Mouse (Mus musculus) embryo, embryonic 10 days (tissue): Measurements from ENCODE around the gene Uchl3.

ENCODE experiments used
- DNase-seq: peaks from one replicate; pipeline ENCODE4 v3.0.0-alpha.2; 2015; ENCODE audit warnings: low spot score

Uchl3 gene

DNA sequence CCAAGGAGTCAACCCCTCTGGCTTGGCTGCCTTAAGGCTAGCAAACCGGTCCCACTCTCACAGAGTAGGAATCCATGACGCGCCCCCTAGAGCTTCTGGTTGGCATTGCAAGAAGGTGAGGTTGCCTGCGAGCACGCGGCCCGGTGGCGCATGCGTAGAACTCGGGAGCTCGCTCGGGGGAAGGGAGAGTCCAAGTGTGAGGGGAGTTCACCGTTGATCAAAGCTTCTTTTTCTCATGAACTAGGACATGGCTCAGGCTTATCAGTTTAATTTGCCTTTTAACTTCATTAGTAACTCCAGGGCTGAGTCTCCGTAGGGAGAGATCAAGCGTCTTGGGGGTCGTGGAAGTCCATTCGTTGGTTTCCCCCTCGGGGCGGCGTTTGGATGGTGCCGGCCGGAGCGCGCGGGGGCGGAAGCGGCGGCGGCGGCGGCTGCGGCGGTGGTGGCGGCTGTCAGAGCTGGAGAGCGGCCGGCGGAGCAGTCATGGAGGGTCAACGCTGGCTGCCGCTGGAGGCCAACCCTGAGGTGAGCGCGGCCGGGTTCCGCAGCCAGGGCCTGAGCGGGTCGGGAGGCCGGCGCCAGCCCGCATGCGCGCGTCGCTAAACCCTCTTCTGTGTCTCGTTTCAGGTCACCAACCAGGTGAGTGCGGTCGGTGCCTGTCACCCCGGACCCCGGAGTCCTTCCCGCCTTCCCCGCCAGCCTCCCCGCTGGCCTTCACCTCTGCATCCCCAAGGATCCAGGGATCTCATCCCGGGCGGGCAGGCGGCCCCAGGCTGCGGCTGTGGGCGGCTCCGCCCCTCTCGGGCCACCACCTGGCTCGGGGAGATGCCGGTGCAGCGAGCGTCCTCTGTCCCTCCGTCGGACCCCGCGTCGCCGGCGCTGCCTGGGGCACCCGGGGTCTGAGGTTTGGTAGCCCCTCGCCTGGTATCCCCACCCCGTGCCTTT lies at the start of gene Uchl3:
Gene Uchl3, plus strand, starts transcription at position 387 of the 945 bp plus-strand sequence.
- DNase-seq, result peak; percentile 97

DNA sequence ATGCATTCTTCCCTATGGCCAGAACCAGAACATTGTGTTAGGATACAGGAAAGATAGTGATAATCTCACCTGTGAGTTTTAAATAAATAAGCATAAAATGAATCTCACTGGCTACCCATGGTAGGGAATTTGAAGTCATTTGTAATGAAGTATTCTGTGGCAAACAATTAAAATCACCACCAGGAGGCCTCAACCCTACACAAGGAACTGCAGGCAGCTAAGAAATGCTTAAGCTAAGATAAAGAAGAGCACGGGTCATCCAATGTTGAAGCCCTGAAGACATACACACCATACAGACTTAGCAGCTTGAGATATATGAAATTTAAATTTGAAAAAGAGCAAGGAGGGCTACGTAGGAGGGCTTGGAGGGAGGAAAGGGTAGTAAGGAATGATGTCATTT lies 47.9 kb upstream of the Uchl3 start:
- DNase-seq, result no peak

DNA sequence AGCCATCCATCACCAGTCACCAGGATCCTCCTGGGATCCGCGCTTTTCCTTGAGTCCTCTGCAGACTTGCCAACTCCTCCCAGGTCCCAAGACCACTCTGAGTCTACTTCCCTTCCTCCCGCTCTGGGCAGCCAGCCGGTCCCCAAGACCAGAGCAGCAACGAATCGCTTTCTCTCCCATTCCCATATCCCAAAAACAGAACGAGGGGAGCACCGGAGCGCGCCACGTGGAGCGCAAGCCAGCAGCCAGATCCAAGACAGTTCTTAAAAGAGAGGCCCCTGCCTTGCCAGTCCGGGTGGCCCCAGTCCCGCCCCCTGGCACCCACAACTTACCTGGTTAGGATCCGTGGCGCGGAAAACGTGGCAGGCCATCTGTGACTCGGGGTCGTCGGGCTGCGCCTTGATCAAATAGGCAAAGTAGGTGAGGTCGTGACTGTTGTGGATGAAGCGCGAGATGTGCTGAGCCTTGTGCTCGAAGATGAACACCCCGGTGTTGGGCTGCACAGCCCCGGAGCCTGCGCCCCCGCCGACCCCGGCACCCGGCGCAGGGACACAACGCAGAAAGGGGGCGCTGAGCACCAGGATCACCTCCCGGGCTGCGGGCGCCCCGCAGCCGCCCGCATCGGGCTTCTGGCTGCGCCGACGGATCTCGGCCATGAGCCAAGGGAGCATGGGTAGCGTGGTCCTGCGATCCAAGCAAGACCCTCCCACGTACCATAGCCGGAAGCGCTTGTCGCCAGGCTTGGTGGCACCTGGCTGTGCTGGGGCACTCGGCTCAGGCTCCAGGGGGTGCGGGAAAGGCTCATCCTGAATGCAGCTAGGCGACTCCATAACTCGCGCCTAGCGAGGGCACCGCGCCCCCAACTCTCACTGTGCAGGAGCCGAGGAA lies 45.9 kb upstream of the Uchl3 start:
- peak; percentile 64 for DNase-seq

GRCm38 (mm10) chr14:101608519-101609368 lies 45.0 kb upstream of the Uchl3 start, which contains the start of gene Tbc1d4:
Gene Tbc1d4 (minus strand): TSS chr14:101609191.
- DNase-seq, result peak; percentile 87

DNA sequence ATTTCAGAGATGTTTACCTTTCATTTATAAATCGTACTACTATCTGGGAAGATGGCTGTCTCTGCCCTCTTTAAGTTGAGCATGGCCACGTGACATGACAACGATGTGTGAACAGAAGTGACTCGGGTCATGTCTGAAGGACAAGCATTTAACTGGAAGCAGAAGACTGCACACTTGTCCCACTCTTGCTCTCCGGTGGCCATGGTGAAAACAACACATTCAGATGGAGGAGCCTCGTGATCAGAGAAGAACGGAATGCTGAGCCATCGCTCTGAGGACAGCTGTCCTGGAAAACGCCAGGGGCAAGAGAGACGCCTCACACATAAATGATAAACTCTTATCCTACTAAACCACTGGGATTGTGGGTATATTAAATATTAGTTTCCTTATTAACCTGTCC lies 43.1 kb upstream of the Uchl3 start:
- DNase-seq, result no peak

DNA sequence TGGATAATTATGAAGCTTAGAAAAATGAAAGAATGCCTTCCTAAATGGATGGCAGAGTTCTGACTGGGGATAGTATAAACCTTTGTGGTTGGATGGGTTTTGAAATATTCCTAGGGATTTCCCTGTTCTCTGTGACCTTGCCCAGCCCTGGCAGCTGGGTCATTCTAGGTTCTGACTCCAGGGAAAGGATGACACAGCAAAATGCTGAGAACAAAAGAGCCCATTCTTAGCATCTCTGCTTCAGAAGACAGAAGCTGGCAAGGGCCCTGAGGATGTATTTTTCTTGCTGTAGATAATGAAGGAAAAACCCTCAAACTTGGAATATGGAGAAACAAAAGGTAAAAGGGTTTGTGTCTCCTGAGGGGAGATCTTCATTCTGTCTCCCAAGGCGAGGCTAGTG lies 40.6 kb upstream of the Uchl3 start:
- DNase-seq, result no peak

DNA sequence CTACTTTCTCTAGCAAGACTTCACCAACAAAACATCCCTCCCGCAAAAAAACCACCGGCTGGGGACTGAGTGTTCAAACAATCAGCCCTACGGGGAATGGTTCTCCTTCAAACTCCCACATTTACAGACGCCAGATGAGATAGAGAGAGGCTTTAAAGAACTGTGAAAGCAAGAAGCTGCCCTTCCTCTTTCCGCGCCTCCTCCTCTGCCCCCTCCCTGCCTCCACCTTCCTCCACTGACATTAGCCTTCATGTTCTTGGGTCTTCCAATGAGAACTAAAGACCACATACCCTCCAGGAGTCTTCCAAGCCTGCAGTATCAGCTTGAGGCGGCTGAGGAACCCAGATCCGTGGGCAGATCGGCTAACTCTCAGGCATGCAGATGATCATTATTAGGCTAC lies 37.6 kb upstream of the Uchl3 start:
- DNase-seq, result no peak

- no peak for DNase-seq
Observed at GRCm38 (mm10) chr14:101617680-101618079, 36.1 kb upstream of the Uchl3 start.

DNA sequence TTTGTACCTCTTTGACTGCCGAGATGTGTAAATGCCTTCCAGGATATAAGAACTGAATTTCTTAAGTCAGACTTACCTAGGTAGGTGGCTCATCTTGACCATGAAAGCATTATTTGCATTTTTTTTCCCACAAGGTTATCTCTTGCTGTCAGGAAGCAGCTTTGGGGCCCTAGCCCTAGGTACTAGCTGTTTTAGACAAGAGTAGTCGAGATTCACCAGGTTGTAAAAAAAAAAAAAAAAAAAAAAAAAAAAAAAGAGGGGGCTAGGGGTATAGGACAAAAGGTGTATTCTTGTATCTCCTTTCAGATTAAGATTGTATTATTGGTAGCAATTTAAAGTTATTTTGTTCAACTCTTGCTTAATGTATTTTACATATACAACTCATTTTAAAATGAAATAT lies 23.2 kb upstream of the Uchl3 start:
- no peak for DNase-seq

- DNase-seq, result no peak
Observed at GRCm38 (mm10) chr14:101635765-101636164, 18.0 kb upstream of the Uchl3 start.

DNA sequence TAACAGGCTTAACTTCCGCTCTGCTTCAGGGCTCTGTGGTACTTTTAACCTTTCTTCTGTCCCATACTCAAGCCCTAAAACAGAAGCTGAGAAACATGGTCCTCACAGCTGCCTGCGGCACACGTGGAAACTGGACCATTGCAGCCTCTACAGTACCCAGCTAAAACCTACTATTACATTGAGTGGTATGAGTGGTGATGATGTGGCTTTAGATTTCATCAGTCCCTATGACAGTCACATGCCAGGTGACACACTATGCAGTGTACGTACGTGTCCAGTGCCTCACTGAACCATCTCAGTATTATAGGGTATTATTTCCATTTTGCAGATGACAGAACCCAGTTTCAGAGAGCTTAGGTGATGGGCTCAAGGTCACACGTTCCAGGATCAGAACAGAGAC lies 16.4 kb upstream of the Uchl3 start:
- no peak for DNase-seq

GRCm38 (mm10) chr14:101640153-101640843 lies 13.5 kb upstream of the Uchl3 start, which contains the start of gene Commd6:
Gene Commd6 (minus strand): TSS chr14:101640686.
- DNase-seq, result peak; percentile 97

DNA sequence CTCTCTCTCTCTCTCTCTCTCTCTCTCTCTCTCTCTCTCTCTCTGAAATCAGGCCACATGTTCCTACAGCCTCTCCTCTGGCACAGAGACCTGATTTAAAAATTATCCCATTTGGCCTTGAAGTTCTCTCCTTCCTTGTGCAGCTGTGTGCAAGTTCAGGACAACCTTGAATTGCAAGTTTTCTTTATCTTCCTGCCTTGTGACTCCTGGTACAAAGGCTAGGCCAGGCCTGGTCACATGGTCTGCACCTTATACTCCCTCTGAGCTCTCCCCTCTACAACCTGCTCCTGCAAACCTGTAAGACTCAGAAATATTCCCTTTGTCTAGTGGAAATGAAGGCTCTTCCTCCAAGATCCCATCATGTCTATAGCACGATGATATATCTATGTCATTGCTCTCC lies 8.8 kb upstream of the Uchl3 start:
- no peak for DNase-seq

GRCm38 (mm10) chr14:101650551-101650950 lies 3.2 kb upstream of the Uchl3 start:
- DNase-seq, result no peak

GRCm38 (mm10) chr14:101652571-101652970 lies 1.2 kb upstream of the Uchl3 start:
- no peak for DNase-seq

DNA sequence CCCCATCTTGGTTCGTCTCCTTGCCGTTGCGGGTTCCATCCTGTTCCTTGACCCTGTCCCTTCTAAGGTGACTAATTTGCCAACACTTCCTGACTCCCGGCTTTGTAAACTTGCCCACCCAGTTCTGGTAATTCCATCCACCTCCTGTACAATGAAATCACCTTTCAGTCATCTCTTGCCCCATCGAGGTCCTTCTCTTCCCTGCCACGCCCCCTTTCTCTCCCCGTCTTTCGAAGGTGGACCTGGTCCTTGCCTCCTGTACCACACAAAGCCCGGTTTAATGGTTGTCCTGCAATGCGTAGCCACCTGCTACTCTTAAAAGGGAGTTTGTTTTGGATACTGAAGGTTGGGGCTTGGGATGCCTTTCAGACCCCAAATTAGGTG lies 751 bp downstream of the Uchl3 start:
- no peak for DNase-seq

DNA sequence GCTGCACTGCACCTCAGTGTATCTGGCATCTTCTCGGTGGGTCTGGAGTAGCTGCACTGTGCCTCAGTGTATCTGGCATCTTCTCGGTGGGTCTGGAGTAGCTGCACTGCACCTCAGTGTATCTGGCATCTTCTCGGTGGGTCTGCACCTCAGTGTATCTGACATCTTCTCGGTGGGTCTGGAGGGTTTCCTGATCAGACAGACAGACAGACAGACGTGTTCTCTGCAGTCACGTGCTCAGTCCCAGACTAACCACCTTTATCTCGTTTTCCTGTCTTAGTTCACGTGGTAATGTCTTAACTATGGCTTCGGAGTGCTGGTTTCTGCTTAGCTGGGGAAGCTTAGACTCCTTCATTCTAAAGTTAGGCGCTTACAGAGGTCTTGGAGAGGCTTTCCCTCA lies 2.5 kb downstream of the Uchl3 start:
- no peak for DNase-seq

DNA sequence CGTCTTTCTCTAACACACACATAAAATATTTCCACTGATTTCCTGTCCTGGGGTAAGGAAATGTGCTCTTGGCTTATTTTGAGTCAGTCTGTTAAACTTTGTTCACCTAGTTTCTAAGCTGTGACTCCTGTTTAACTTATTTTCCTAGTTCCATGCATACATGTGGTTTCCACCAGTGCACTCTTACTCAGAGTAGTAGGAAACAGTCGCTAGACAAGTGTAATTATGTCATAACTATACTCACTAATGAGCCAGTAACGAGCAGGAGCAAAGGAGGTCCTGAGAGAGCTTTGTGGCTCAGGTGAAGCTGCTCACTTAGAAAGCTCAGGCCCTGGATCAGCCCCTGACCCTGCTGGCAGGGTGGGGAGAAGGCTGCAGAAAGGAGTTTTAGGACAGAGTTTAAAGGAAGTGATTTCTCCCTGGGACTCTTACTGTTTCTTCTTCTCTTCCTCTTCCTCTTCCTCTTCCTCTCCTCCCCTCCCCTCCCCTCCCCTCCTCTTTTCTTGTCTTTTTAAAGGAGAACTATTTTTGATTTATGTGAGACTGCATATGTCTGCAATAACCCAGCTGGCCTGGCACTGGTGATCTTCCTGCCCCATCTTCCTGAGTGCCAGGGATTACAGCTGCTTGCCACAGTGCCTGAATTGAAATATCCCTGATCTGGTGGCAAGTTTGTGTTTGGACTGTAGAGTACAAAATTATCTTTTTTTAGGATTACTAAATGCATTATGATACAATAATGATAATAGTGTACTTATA lies 8.1 kb downstream of the Uchl3 start:
- DNase-seq, result no peak

- DNase-seq, result no peak
Observed at GRCm38 (mm10) chr14:101664274-101664673, 10.5 kb downstream of the Uchl3 start.

- DNase-seq, result no peak
Observed at GRCm38 (mm10) chr14:101666056-101666455, 12.3 kb downstream of the Uchl3 start.
